Mouse (Mus musculus): ENCODE measurements at regions not wholly inside any gene's neighbourhood (a gene's known extent, or its start where the extent isn't known, plus 50 kb on each side); places are given as distances from the start of the nearest gene placed in this dataset.

DNA sequence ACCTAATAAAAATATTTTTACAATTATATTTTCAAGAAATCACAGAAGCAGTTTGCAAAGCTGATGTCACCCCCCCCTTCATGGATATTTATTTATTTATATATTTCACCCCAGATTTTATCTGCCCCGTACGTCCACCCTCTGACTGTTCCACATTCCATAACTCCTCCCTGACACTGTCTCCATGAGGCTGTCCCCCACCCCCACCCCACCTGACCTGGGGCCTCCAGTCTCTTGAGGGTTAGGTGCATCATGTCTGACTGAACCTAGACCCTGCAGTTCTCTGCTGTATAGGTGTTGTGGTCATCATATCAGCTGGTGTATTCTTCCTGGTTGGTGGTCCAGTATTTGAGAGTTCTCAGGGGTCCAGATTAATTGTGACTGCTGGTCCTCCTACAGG lies 1083.9 kb upstream of the Cadm2 start:
- DNase-seq (ENCODE audit: low spot score in 2 of 2), result no peak

DNA sequence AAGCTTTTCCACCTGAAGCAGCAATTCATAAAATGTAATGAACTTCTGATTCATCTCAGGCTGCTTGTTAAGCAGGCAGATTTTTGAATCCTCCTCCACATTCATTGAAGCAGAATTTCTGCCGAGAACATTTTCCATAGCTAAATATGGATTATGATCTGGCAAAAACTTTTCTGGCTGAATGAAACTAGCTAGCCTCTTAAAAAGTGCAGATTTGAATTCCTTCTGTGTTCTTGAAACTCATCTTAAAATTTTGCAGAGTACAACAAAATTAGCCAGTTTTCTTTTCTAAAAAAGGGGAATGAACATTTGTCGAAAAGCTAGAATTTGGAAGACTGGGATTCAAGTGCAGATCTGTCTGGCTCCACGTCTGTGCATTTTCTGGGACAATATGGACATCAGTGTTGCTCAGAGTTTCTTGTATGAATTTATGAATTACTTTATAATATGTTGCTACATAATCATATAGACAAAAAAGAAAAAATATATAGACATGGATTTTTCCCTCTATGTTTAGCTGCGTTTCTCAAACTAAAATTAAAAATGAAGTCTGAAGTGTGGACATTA lies 1046.3 kb upstream of the Cadm2 start:
- peak in 1 of 2 experiments; percentile 56 for DNase-seq (ENCODE audit: low spot score in 2 of 2)

GRCm38 (mm10) chr16:68658436-68658835 lies 1037.7 kb upstream of the Cadm2 start:
- DNase-seq (ENCODE audit: low spot score in 2 of 2), result no peak

DNA sequence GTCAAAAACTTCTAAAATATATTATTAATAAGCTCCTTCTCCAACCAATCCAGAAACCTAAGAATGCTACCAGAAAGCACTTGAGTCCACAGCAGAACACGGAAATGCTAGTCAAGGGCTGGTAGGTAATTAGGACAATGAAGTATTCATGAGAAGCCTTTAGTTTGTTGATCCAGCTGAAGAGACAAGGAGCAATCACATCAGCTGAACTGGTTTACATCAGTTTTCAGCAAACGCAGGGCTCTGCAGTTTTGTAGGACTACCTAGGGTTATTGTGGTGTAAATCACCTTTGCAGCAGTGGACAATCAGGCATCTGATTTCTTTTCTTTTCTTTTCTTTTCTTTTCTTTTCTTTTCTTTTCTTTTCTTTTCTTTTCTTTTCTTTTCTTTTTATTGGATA lies 1007.3 kb upstream of the Cadm2 start:
- no peak for DNase-seq (ENCODE audit: low spot score in 2 of 2)

- peak in 1 of 2 experiments; percentile 3 for DNase-seq (ENCODE audit: low spot score in 2 of 2)
Observed at GRCm38 (mm10) chr16:68614041-68614440, 993.3 kb upstream of the Cadm2 start.

Data from layer of hippocampus, adult 18-20 months (tissue).